Mouse (Mus musculus) splenic B cell, adult 2 months (primary cell): Measurements from ENCODE around the gene Dennd1a.

Experiments
- DNase-seq: peaks from one replicate; pipeline ENCODE4 v3.0.0-alpha.2; 2011; ENCODE audit warnings: low read depth, low spot score
- H3K27me3 ChIP-seq: 2 replicates; pipeline ENCODE4 v1.6.1; 2012; ENCODE audit warnings: mild to moderate bottlenecking, low read length, moderate library complexity, mixed read lengths; ENCODE audit not compliant: control insufficient read depth, poor library complexity, insufficient read depth, severe bottlenecking
- H3K36me3 ChIP-seq: 2 replicates; pipeline ENCODE4 v1.6.1; 2012; ENCODE audit warnings: mild to moderate bottlenecking, low read length, moderate library complexity, mixed read lengths; ENCODE audit not compliant: control insufficient read depth, poor library complexity, insufficient read depth, severe bottlenecking

Gene Dennd1a

DNA sequence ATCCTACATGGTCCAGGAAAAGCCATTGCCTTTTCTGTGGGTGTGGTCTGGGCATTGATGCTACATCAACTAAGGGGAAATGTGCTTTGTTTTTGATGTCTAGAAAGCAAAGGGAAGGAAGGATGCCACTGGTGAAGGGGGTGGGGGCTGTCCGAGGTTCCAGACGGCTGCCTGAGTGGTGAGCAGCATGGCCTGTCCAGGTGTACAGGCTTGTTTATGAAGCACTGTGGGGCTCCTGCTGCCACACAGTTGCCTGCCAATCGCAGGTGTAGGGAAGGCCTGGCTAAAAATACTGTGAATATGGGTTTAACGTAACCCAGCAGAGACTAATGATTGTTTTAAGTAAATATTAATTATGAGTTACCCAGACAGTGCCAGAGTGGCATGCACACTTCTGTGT is 414.4 kb downstream of the Dennd1a start:
- DNase-seq = no peak
- Histone ChIP-seq H3K27me3 (no peaks in the 10 kb centered on the region), H3K36me3 (no peaks in the 10 kb centered on the region)

DNA sequence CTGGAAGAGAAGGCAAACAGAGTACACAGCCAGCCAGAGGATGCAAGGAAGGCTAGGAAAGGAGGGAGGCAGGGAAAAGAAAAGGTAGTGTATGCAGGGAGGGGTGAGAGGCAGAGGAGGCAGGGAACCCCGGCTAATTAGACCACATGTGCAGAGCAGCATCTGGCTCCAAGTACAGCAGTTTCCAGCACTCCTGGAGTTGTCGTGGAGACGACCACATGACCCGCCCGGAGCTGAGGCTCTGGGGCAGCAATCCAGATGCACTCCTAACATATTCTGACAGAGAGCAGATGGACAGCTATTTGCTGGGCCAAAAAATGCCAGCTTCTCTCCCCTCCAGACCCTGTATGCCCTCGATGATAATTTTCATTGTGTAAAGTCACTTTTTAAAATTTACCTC is 417.6 kb downstream of the Dennd1a start:
- H3K36me3 ChIP-seq = no peaks in the 10 kb centered on the region
- H3K27me3 ChIP-seq = no peaks in the 10 kb centered on the region
- no peak for DNase-seq

DNA sequence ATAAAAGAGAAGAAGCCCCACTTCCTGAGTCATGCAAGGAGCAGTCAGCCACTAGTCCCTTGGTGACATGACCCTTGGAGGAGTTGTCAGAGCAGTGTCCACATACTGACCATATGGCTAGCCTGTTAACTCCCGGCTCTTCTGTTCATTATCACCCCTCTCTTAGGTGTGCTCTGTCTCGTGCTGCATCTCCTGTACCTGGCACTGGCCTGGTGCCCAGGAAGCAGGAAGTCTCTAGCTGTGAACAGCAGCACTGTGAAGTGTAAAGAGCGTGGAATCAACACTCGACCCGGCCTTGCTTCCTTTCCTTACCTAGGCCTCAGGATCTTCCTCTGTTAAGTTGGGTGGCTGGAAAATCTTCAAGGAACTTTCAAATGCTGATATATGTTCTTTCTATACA is 419.8 kb downstream of the Dennd1a start:
- no peak for DNase-seq

DNA sequence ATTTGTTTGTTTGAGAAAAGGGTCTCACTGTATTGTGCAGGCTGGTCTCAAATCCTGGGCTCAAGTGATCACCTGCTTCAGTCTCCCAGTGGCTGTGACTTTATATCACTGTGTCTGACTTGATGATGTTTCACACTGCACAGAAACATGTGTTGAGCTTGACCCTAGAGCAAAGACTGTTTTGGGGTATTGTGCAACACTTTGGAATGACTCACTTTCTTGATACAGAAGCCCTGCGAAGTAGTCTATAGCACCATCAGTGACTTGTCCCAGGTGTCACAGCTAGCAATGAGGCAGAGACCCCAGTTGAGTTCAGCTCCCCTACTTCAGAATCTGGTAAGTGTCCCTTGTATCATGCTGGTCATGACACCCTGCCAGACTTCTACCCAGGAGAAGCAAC is 429.7 kb downstream of the Dennd1a start:
- no peak for DNase-seq
- no peaks in the 10 kb centered on the region for H3K27me3 ChIP-seq
- H3K36me3 ChIP-seq = no peaks in the 10 kb centered on the region

More for the DNA sequence above, 419.8 kb downstream of the Dennd1a start:
- Histone ChIP-seq H3K27me3 (no peaks in the 10 kb centered on the region), H3K36me3 (no peaks in the 10 kb centered on the region)

DNA sequence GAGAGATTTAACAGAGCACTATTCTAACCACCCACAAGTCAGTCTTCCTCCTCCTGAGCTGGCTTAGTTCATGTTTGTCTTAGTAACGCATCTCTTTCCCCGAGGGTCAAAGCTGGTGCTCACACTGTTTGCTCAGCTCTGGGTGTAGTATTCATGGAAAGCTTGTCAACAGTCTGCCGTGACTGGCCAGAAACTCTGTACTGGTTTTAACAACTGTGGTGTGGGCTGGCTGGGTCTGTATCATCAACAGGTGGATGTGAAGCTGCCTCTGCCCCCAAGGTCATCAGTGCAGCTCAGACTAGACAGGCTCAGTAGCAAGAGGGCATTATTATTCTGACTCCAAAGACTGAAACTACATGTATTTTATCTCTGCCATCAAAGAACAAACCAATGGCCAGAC is 430.2 kb downstream of the Dennd1a start:
- no peak for DNase-seq
- Histone ChIP-seq H3K27me3 (no peaks in the 10 kb centered on the region), H3K36me3 (no peaks in the 10 kb centered on the region)

DNA sequence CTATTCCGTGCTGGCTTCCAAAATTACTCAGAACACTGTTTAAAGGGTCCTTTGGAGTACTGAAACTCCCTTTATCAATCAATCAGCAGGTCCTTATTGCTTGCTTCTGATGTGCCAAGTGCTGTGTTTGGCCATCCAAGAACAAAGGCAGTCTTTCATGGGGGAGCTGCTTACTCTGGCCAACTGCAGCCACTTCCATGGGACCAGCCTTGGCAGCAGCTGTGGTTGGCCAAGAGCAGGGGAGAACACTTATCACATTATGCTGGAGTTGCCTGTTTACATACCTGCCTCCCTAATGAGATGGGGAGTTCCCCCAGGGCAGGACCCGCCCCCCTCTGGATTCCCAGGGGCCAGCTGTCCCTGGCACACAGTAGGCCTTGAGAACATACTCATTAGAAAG is 432.0 kb downstream of the Dennd1a start:
- Histone ChIP-seq H3K36me3 (peaks cover 4% of the 10 kb centered on the region; the same call in 1 of the 2 replicates), H3K27me3 (no peaks in the 10 kb centered on the region)
- no peak for DNase-seq

DNA sequence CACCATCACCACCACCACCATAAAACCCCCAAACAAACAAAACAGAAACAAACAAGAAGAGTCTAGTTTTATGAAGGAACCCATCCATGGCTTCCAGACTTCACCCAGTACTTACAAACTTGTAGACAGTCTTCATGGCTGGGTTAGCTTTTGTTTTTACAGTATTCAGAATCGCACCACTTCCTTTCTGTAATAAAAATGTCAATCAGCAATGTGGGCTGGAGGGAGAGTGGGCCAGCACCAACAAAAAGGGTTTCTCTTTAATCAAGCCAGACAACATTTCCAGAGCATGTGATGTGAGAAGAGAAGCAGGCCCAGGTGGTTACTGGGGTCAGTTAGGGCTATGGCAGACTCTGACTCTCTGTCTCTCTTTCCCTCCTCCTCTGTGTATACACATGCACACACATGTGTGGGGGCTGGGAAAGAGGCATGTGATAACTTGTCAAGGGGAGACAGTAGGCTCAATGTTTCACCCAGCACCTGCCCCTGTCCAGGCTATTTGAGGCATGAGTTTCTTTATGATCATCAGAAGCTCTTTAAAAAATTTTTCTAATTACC is 433.2 kb downstream of the Dennd1a start:
- no peak for DNase-seq
- Histone ChIP-seq H3K27me3 (no peaks in the 10 kb centered on the region), H3K36me3 (peaks cover 4% of the 10 kb centered on the region; the same call in 1 of the 2 replicates)

DNA sequence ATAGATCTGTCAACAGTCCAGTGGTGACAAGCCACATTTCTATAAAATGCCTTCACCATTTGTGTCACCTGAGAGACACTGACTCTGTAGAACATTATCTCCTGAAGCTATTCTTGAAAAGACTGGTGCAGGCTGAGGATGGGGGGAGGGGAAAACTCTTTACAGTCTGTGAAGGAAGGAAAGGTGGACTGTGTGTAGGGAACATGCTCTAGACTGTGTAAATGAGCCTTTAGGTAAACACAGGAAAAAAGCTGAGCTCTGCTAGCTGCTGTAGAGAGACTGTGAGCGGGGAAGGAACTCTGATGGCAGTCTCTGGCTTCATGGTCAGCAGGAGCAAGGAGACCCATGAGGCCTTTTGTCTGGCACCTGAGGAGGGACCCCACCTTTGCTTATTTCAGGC is 436.6 kb downstream of the Dennd1a start:
- peaks cover 4% of the 10 kb centered on the region; the same call in 1 of the 2 replicates for H3K36me3 ChIP-seq
- DNase-seq = no peak
- H3K27me3 ChIP-seq = no peaks in the 10 kb centered on the region

DNA sequence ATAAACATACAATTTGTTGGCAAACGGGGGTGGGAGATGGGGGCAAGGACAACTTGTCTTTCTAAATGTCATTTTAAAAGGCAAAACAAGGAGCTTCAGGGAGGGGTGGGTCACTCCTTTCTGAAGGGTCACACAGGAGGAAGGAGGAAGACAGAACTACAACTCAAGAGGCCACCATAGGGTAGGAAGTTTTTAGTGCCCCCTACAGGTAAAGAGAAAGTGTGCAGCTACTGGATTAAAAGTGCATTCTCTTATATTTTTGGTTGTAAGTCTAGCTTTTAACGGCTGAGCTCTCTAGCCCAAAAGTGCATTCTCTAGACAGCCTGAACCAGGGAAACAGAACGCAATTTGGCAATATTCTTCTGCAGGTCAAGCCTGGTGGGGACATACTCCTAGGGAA is 437.8 kb downstream of the Dennd1a start:
- Histone ChIP-seq H3K36me3 (peaks cover 5% of the 10 kb centered on the region; the same call in 1 of the 2 replicates), H3K27me3 (no peaks in the 10 kb centered on the region)
- peak; percentile 11 for DNase-seq

DNA sequence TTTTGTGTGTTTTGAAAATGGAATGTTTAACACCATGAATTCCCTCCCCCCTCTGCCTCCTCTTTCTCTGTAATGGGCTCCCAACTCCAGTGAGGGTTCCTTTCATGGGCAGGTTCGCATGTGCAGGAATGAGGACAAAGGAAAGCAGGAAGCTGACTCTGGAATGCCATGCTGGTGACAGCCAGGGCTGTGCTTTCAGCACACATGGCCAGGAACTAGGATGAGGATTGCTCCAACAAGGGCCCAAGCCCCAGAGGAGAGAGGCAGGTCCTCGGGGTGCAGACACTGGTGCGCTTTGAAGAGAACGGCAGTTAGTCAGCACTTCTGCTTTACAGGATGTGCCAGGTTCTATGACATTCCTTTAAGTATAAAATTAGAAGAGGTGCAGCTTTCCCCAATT is 444.5 kb downstream of the Dennd1a start:
- Histone ChIP-seq H3K36me3 (0 out of 2 replicates have a peak, but pooled peaks cover 4% of the 10 kb centered on the region), H3K27me3 (no peaks in the 10 kb centered on the region)
- DNase-seq = no peak

DNA sequence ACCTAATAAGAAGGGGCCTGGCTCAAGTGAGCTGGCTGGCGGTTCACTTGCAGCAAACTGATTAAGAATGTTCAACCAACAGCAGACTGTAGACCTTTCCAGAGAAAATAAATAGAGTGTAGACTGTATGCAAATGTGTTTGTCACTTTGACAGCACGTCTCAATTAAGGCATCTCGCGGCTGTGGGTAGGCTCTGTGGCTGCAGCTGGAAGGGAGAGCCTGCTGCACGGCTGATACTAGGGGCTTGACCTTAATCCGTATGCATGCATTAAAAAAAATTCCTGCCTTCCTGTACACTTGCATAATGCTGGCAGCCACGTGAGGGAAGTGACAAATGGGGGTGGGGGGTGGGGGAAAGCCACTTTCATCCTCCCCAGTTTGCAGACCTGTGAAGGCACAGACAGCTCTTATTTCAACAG is 445.0 kb downstream of the Dennd1a start:
- 0 out of 2 replicates have a peak, but pooled peaks cover 4% of the 10 kb centered on the region for H3K36me3 ChIP-seq
- no peak for DNase-seq
- H3K27me3 ChIP-seq = no peaks in the 10 kb centered on the region

DNA sequence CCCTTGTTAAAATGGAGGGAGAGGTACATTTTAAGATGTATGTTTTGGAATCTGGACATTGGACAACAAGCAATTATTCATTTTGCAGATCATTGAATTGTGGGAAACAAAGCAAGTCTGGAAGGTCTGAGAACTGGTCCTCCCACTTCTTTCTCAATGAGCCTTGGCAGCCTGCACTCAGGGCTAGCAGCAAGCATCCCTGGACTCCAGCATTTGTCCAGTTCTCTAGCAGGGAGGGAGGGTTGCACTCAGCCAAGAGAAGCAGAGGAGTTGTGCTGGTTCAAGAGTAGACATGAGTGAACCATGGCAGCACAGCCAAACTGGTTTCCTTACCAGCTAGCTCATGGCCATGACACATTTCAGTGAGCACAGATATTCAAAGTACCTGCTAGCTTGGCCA is 447.3 kb downstream of the Dennd1a start:
- Histone ChIP-seq H3K27me3 (no peaks in the 10 kb centered on the region), H3K36me3 (0 out of 2 replicates have a peak, but pooled peaks cover 4% of the 10 kb centered on the region)
- DNase-seq = no peak

DNA sequence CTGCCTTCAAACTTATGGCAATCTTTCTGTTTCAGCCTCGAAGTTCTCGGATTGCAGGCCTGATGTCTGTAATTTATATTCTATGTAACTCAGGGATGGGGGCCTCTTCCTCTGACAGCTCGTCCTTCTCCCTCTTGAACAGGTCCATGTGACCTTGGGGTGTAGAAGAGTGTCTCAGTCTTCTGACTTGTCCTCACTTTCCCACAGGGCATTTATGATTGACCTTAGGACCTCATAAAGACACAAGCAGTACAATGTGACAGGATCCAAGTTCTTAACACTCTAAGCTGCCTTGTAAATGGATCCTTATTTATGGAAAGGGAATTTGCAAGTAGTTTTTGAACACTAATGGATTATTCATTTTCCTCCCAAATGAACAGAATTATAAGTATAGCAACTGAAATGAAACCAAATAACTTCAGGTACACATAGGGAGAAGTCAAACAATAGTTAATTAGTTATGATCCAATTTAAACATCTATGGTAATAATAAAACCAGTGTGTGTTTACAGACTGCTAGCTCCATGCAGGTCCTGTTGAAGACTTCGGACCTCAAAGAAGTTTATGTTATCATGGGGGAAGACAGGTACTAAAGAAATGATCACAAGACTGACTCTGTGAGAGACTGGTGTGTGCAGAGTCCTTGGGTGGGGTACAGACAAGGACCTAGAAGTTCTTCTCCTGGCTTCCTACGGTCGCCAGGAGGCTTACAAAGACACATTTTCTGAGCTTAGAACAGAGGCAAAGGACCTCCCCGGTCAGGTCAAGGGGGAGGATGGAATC is 448.8 kb downstream of the Dennd1a start:
- Histone ChIP-seq H3K36me3 (0 out of 2 replicates have a peak, but pooled peaks cover 2% of the 10 kb centered on the region), H3K27me3 (no peaks in the 10 kb centered on the region)
- no peak for DNase-seq

DNA sequence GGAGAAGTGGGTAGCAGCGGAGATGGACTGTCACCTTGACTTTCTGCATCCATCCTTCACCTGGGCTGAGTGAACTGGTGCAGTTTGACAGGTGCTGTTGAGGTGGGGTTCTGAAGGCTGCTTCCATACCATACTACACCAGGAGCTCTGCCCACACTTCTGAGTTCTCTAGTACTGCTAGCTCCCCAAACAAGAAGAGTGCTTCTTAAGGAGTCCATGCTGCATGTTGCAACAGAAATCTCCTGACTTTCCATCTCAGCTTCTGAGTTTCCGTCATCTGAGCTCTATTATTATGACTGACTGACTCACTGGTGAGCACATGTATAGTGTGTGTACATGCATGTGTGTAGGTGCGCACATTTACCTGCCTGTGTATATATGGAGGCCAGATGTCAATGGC is 449.6 kb downstream of the Dennd1a start:
- Histone ChIP-seq H3K36me3 (0 out of 2 replicates have a peak, but pooled peaks cover 2% of the 10 kb centered on the region), H3K27me3 (no peaks in the 10 kb centered on the region)
- no peak for DNase-seq

DNA sequence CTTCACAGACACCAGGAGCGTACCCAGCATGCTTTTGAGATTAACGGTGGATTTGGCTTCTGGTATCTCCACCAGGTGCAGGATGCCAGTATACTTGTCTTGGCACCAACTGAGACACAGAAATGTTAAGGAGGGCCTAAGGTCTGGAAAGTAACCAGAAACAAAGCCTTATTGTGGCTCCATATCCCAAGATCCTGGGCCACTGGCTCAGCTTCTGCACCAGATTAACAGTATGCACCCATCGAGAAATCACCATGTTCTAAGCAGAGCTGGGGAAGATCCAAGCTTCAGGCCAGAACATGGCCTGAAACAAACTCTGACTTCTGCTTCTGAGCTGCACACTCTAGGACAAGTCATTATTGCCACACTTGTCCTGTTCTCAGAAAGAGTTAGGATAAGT is 450.3 kb downstream of the Dennd1a start:
- Histone ChIP-seq H3K27me3 (no peaks in the 10 kb centered on the region), H3K36me3 (no peaks in the 10 kb centered on the region)
- no peak for DNase-seq
